25 mouse cellular contexts compared by ENCODE assay signal in the genomic region with DNA sequence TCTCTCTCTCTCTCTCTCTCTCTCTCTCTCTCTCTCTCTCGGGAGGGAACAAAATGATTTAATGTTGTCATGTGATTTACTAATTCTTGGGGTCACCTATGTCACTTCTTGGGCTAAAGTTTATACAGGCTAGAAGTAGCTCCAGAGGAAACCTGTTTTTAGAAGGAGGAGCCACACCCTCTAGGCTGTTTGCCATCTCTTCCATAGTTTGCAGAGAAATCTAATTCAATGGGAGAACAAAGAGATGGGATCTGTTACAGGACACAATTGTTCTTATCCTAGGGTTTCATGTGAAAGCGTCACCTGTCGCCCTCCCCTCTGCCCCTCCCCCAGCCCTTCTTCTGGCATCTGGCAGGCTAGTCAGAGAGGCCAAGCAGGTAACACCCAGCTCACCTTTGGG. TPM values are rescaled to one million over a fixed set of nuclear protein-coding genes. Genes with fewer than 3 reads are reported as not detected.
A peak's percentile ranks its signal among the peaks of the same experiment; 100 is the strongest.
DNase-seq lines count a peak whose midpoint lies in the region; ATAC-seq and TF ChIP-seq lines count a peak whose summit lies in the region.
"Had no signal": no experiment of that assay in that cellular context is flagged by ENCODE, and none has a peak within 500 bp of the region (broad histone marks: within the 10 kb centered on the region; RNA-seq: fewer than 3 reads in every experiment).

No protein-coding gene starts in this region.

- no peak overlapping the region for H3K4me3 ChIP-seq in ES-Bruce4 (ENCODE audit: low read depth, low read length)
- no peak overlapping the region for H3K4me3 ChIP-seq in forebrain, embryonic 15.5 days
- H3K4me3 ChIP-seq: embryonic facial prominence, embryonic 12.5 days; embryonic facial prominence, embryonic 15.5 days; erythroblast, embryonic 14.5 days; forebrain, embryonic 10.5 days; forebrain, embryonic 12.5 days had no signal

- no peaks in the 10 kb centered on the region for H3K4me1 ChIP-seq in ES-Bruce4 (ENCODE audit: control insufficient read depth, insufficient read depth, low read length)
- H3K4me1 ChIP-seq in forebrain, embryonic 15.5 days = no peaks in the 10 kb centered on the region
- H3K4me1 ChIP-seq: embryonic facial prominence, embryonic 12.5 days; embryonic facial prominence, embryonic 15.5 days had no signal

- DNase-seq in adipocyte (ENCODE audit: low spot score) = peak; percentile 21
- DNase-seq in yolk sac, embryonic 10.5 days (ENCODE audit: low spot score) = peak; percentile 43
- DNase-seq in layer of hippocampus, postnatal 36 days = no peak
- DNase-seq: adrenal gland, adult 2 months; adrenal gland, postnatal 10 days; adrenal gland, postnatal 25 days; cerebellum, adult 11 months; cerebellum, adult 18-20 months; cerebellum, adult 8-10 months; cerebellum, adult 9-11 months; cerebellum, postnatal 14 days; cerebellum, postnatal 36 days; embryo, embryonic 11 days; forebrain, postnatal 0 days had no signal

- TF ChIP-seq CTCF in ES-Bruce4 (IDR thresholded peaks at IDR 0.05; ENCODE audit: low read depth, low read length) = no peak

- no peak overlapping the region for H3K27ac ChIP-seq in ES-Bruce4 (ENCODE audit: insufficient read depth, low read length)
- H3K27ac ChIP-seq in forebrain, embryonic 15.5 days (replicated peaks) = no peak overlapping the region
- H3K27ac ChIP-seq: embryonic facial prominence, embryonic 12.5 days; embryonic facial prominence, embryonic 15.5 days; forebrain, embryonic 10.5 days; forebrain, embryonic 12.5 days had no signal

- H3K9ac ChIP-seq in ES-Bruce4 (ENCODE audit: low read depth, poor library complexity, severe bottlenecking) = no peak overlapping the region
- H3K9ac ChIP-seq in forebrain, embryonic 15.5 days (replicated peaks) = no peak overlapping the region
- H3K9ac ChIP-seq: embryonic facial prominence, embryonic 12.5 days; embryonic facial prominence, embryonic 15.5 days; forebrain, embryonic 12.5 days; forebrain, postnatal 0 days had no signal

- no peak for TF ChIP-seq POLR2A in ES-Bruce4 (IDR thresholded peaks at IDR 0.05; ENCODE audit: insufficient read depth, low read length)

- peak; percentile 83 for TF ChIP-seq EP300 in ES-Bruce4 (IDR thresholded peaks at IDR 0.05; ENCODE audit: insufficient read depth, low read depth, low read length)

- no peak overlapping the region for H3K4me2 ChIP-seq in forebrain, embryonic 15.5 days (replicated peaks)
- H3K4me2 ChIP-seq: embryonic facial prominence, embryonic 12.5 days; embryonic facial prominence, embryonic 15.5 days; forebrain, embryonic 12.5 days had no signal

- no peak for ATAC-seq in forebrain, embryonic 15.5 days (replicated peaks)
- ATAC-seq: activated CD4-positive, CD25-positive, alpha-beta regulatory T cell, adult 4 months; forebrain, embryonic 14.5 days; forebrain, postnatal 0 days; Patski had no signal

- 68% methylated on average over 3 of the region's 3 CpGs for WGBS in forebrain, embryonic 15.5 days

- H3K27me3 ChIP-seq in ES-Bruce4 (ENCODE audit: control insufficient read depth, insufficient read depth, low read length, poor library complexity, severe bottlenecking) = no peaks in the 10 kb centered on the region
- H3K27me3 ChIP-seq in forebrain, embryonic 15.5 days = no peaks in the 10 kb centered on the region
- H3K27me3 ChIP-seq: embryonic facial prominence, embryonic 12.5 days; embryonic facial prominence, embryonic 15.5 days; forebrain, embryonic 12.5 days; Patski had no signal

- no peaks in the 10 kb centered on the region for H3K36me3 ChIP-seq in ES-Bruce4 (ENCODE audit: control insufficient read depth, insufficient read depth, low read length, poor library complexity, severe bottlenecking)
- no peaks in the 10 kb centered on the region for H3K36me3 ChIP-seq in forebrain, embryonic 15.5 days
- H3K36me3 ChIP-seq: embryonic facial prominence, embryonic 12.5 days; embryonic facial prominence, embryonic 15.5 days; forebrain, embryonic 10.5 days; forebrain, embryonic 12.5 days; G1E had no signal

- H3K9me3 ChIP-seq in ES-Bruce4 (replicated peaks; ENCODE audit: control insufficient read depth, insufficient read depth, low read length, poor library complexity, severe bottlenecking) = no peaks in the 10 kb centered on the region
- no peaks in the 10 kb centered on the region for H3K9me3 ChIP-seq in forebrain, embryonic 15.5 days
- H3K9me3 ChIP-seq: embryonic facial prominence, embryonic 15.5 days; forebrain, embryonic 10.5 days; forebrain, embryonic 12.5 days; G1E had no signal

RNA-seq across cellular contexts. Expression of a gene that starts 28.8 kb away (rescaled TPM):
- 18.4 and 20.2 TPM in 2 replicates for polyA plus RNA-seq in ES-Bruce4 (2011; ENCODE audit: insufficient read depth, insufficient read length, low read depth, missing spikeins)
- polyA plus RNA-seq in forebrain, embryonic 15.5 days (2015; fragmentation: Nextera tagmentation; extraction: Ambion mirVana) = 43.8 and 46.7 TPM in 2 replicates
- 10 to 100 TPM; 40.0 to 40.5 TPM for total RNA-seq in layer of hippocampus, postnatal 36 days (2021)

Comparison
In these comparisons a context has a peak if more than half of its experiments do, and no peak if none do; other contexts are left out.
1. DNase-seq: peak in adipocyte (single experiment) and yolk sac, embryonic 10.5 days (single experiment); none in layer of hippocampus, postnatal 36 days (0 of 2).